15 mouse cellular contexts compared by ENCODE assay signal in the genomic region with DNA sequence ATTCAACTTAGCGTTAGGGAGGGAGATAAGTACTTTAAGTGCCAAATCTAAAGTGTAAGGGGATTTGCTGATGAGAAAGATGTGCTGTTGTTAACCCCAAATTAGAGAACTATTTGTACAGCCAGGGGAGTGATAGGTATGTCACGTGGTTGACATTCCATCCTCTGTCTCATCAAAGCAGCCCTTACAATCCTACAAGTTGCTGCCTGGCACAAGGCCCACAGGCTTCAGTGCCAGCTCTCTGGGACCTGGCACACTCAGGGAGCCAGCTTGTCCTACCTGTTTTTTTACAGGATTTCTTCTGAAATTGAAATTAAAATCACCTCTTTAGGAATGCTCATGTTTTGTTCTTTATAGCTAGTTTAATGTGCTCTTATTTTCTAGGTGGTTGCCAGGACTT.
DNase-seq lines count a peak whose midpoint lies in the region; ATAC-seq and TF ChIP-seq lines count a peak whose summit lies in the region.
"Had no signal": no experiment of that assay in that cellular context is flagged by ENCODE, and none has a peak within 500 bp of the region (broad histone marks: within the 10 kb centered on the region; RNA-seq: fewer than 3 reads in every experiment).

No protein-coding gene starts in this region.

- H3K4me3 ChIP-seq in heart, embryonic 12.5 days: no peak overlapping the region
- no peak overlapping the region for H3K4me3 ChIP-seq in midbrain, postnatal 0 days (ENCODE audit: low read depth, low read length)
- no peak overlapping the region for H3K4me3 ChIP-seq in neural tube, embryonic 15.5 days (replicated peaks)
- H3K4me3 ChIP-seq: heart, embryonic 13.5 days; left cerebral cortex, adult 2 months; limb, embryonic 13.5 days; midbrain, embryonic 12.5 days had no signal

- TF ChIP-seq CTCF in brain, embryonic 14.5 days (IDR thresholded peaks at IDR 0.05; ENCODE audit: borderline replicate concordance, extremely low read depth, insufficient read depth, insufficient read length): no peak
- no peak for TF ChIP-seq CTCF in midbrain, postnatal 0 days (IDR thresholded peaks at IDR 0.05)

- no peak for ATAC-seq in heart, embryonic 12.5 days (ENCODE audit: insufficient number of reproducible peaks, low FRiP score)
- no peak for ATAC-seq in midbrain, postnatal 0 days (ENCODE audit: low FRiP score)
- ATAC-seq in neural tube, embryonic 15.5 days (ENCODE audit: low FRiP score): no peak
- ATAC-seq: hindbrain, postnatal 0 days had no signal

- no peak for TF ChIP-seq POLR2A in brain, embryonic 14.5 days (IDR thresholded peaks at IDR 0.05; ENCODE audit: borderline replicate concordance, extremely low read depth, insufficient read depth, insufficient read length, poor library complexity, severe bottlenecking)

- no peaks in the 10 kb centered on the region for H3K9me3 ChIP-seq in heart, embryonic 12.5 days (replicated peaks)
- H3K9me3 ChIP-seq in midbrain, postnatal 0 days (ENCODE audit: low read length): no peaks in the 10 kb centered on the region
- H3K9me3 ChIP-seq in neural tube, embryonic 15.5 days (replicated peaks): no peaks in the 10 kb centered on the region
- H3K9me3 ChIP-seq: heart, embryonic 13.5 days; limb, embryonic 13.5 days; midbrain, embryonic 12.5 days had no signal

- H3K36me3 ChIP-seq in heart, embryonic 12.5 days: no peaks in the 10 kb centered on the region
- H3K36me3 ChIP-seq in midbrain, postnatal 0 days (ENCODE audit: insufficient read depth, low read length): no peaks in the 10 kb centered on the region
- no peaks in the 10 kb centered on the region for H3K36me3 ChIP-seq in neural tube, embryonic 15.5 days
- H3K36me3 ChIP-seq: heart, embryonic 13.5 days; limb, embryonic 13.5 days; midbrain, embryonic 12.5 days had no signal

- DNase-seq in cerebellum, adult 11 months: peak; percentile 4
- no peak for DNase-seq in cerebellum, adult 8-10 months
- peak; percentile 68 for DNase-seq in heart, postnatal 4 days
- DNase-seq in brain, embryonic 14.5 days (ENCODE audit: low read depth): peak; percentile 63
- DNase-seq in kidney, adult 8-10 months: peak; percentile 25 to 28
- DNase-seq in midbrain, postnatal 0 days (ENCODE audit: low spot score): no peak
- DNase-seq: lung, adult 18-20 months; lung, postnatal 4 days had no signal

- WGBS in heart, embryonic 12.5 days: 44% methylated on average over 2 of the region's 2 CpGs
- 61% methylated on average over 2 of the region's 2 CpGs for WGBS in midbrain, postnatal 0 days
- WGBS in neural tube, embryonic 15.5 days: 73% methylated on average over 2 of the region's 2 CpGs

- no peak overlapping the region for H3K9ac ChIP-seq in heart, embryonic 12.5 days
- no peak overlapping the region for H3K9ac ChIP-seq in midbrain, postnatal 0 days (replicated peaks; ENCODE audit: low read length, poor library complexity, severe bottlenecking)
- H3K9ac ChIP-seq in neural tube, embryonic 15.5 days (replicated peaks): no peak overlapping the region
- H3K9ac ChIP-seq: heart, embryonic 13.5 days; limb, embryonic 13.5 days; midbrain, embryonic 12.5 days had no signal

- H3K27me3 ChIP-seq in heart, embryonic 12.5 days (replicated peaks): no peaks in the 10 kb centered on the region
- no peaks in the 10 kb centered on the region for H3K27me3 ChIP-seq in midbrain, postnatal 0 days (ENCODE audit: insufficient read depth, low read length)
- H3K27me3 ChIP-seq in neural tube, embryonic 15.5 days (replicated peaks): no peaks in the 10 kb centered on the region
- H3K27me3 ChIP-seq: heart, embryonic 13.5 days; limb, embryonic 13.5 days; midbrain, embryonic 12.5 days had no signal

- H3K27ac ChIP-seq in heart, embryonic 12.5 days (ENCODE audit: poor library complexity, severe bottlenecking): no peak overlapping the region
- no peak overlapping the region for H3K27ac ChIP-seq in midbrain, postnatal 0 days (ENCODE audit: low read depth, low read length)
- H3K27ac ChIP-seq in neural tube, embryonic 15.5 days (replicated peaks): no peak overlapping the region
- H3K27ac ChIP-seq: heart, embryonic 13.5 days; hindbrain, postnatal 0 days; left cerebral cortex, adult 2 months; limb, embryonic 13.5 days; midbrain, embryonic 12.5 days had no signal

- no peak overlapping the region for H3K4me2 ChIP-seq in heart, embryonic 12.5 days
- no peak overlapping the region for H3K4me2 ChIP-seq in midbrain, postnatal 0 days (ENCODE audit: low read depth, low read length, poor library complexity, severe bottlenecking)
- no peak overlapping the region for H3K4me2 ChIP-seq in neural tube, embryonic 15.5 days
- H3K4me2 ChIP-seq: heart, embryonic 13.5 days; limb, embryonic 13.5 days; midbrain, embryonic 12.5 days had no signal

- H3K4me1 ChIP-seq in heart, embryonic 12.5 days (replicated peaks): 0 out of 2 replicates have a peak, but pooled peaks cover 3% of the 10 kb centered on the region
- H3K4me1 ChIP-seq in midbrain, postnatal 0 days (ENCODE audit: insufficient read depth, low read length): no peaks in the 10 kb centered on the region
- no peaks in the 10 kb centered on the region for H3K4me1 ChIP-seq in neural tube, embryonic 15.5 days
- H3K4me1 ChIP-seq: limb, embryonic 13.5 days; midbrain, embryonic 12.5 days had no signal

Comparison
In these comparisons a context has a peak if more than half of its experiments do, and no peak if none do; other contexts are left out.
1. DNase-seq: peak in cerebellum, adult 11 months (single experiment), heart, postnatal 4 days (single experiment), brain, embryonic 14.5 days (single experiment) and kidney, adult 8-10 months (2 of 2); none in cerebellum, adult 8-10 months (single experiment) and midbrain, postnatal 0 days (single experiment).